ENCODE assay signal across 8 mouse cellular contexts in the genomic region with DNA sequence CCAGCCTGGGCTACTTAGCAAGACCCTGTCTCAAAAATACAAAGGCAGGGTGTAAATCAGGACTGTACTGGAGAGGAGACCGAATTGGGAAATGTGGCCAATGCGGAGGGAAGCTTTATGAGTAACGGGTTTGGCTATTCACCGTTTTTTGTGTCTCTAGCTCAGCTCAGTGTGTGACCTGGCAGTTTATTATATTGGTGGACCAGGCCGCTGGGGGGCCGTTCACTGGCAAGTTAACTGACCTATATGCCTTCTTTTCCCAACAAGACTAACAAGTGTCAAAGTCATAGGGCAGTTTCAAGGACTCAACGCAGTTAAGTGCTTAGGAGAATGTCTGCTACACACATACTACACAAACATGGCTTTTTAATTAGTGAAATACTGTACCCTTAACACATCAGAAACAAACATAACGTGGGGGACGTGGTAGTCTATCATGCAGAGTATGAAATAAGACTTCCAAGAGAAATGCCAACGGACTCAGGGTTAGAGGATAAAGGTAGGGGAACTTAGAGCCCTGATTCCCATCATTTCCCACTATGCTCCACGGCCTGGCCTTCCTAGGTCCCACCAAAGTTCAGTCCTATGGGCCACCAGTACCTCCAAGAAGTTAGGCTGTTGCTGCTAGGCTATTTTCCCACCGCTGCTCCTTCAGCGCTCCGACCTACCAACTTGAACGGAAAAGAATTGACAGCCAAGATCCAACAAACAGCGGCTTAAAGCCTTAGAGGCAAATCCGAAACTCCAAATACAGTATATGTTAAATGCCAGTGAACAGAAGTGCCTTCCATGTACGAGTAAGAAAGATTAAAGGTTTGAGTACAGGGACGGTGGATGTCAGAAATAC. TPM values are rescaled to one million over a fixed set of nuclear protein-coding genes. Genes with fewer than 3 reads are reported as not detected.
DNase-seq lines count a peak whose midpoint lies in the region; ATAC-seq lines count a peak whose summit lies in the region.

No protein-coding gene starts in this region.

- no peaks in the 10 kb centered on the region for H3K27me3 ChIP-seq in kidney, embryonic 15.5 days
- H3K27me3 ChIP-seq in hindbrain, embryonic 14.5 days (ENCODE audit: control insufficient read depth, insufficient read depth, low read length) = no peaks in the 10 kb centered on the region
- H3K27me3 ChIP-seq in midbrain, embryonic 16.5 days (ENCODE audit: control insufficient read depth, insufficient read depth, low read depth, low read length) = no peaks in the 10 kb centered on the region

- 36% methylated on average over 19 of the region's 19 CpGs for WGBS in kidney, embryonic 15.5 days
- 47% methylated on average over 19 of the region's 19 CpGs for WGBS in hindbrain, embryonic 14.5 days
- WGBS in midbrain, embryonic 16.5 days = 42% methylated on average over 19 of the region's 19 CpGs

- peak overlapping the region; percentile 98 for H3K4me3 ChIP-seq in kidney, embryonic 15.5 days (replicated peaks)
- H3K4me3 ChIP-seq in hindbrain, embryonic 14.5 days (replicated peaks; ENCODE audit: low read length) = peak overlapping the region; percentile 94
- peak overlapping the region; percentile 95 for H3K4me3 ChIP-seq in midbrain, embryonic 16.5 days (ENCODE audit: low read depth, low read length)

- peak overlapping the region; percentile 99 for H3K27ac ChIP-seq in kidney, embryonic 15.5 days
- peak overlapping the region; percentile 100 for H3K27ac ChIP-seq in hindbrain, embryonic 14.5 days
- peak overlapping the region; percentile 100 for H3K27ac ChIP-seq in midbrain, embryonic 16.5 days (ENCODE audit: low read length)

- peak overlapping the region; percentile 75 for H3K4me2 ChIP-seq in kidney, embryonic 15.5 days
- H3K4me2 ChIP-seq in hindbrain, embryonic 14.5 days (replicated peaks) = peak overlapping the region; percentile 60
- H3K4me2 ChIP-seq in midbrain, embryonic 16.5 days (ENCODE audit: low read length) = peak overlapping the region; percentile 94

- peak overlapping the region; percentile 98 for H3K9ac ChIP-seq in kidney, embryonic 15.5 days
- peak overlapping the region; percentile 98 for H3K9ac ChIP-seq in hindbrain, embryonic 14.5 days
- H3K9ac ChIP-seq in midbrain, embryonic 16.5 days (ENCODE audit: low read depth, low read length) = peak overlapping the region; percentile 95

- H3K9me3 ChIP-seq in kidney, embryonic 15.5 days (replicated peaks) = no peaks in the 10 kb centered on the region
- no peaks in the 10 kb centered on the region for H3K9me3 ChIP-seq in hindbrain, embryonic 14.5 days (ENCODE audit: control insufficient read depth, low read length)
- H3K9me3 ChIP-seq in midbrain, embryonic 16.5 days (replicated peaks; ENCODE audit: control insufficient read depth, low read length, poor library complexity, severe bottlenecking) = no peaks in the 10 kb centered on the region

- peaks cover 21% of the 10 kb centered on the region for H3K36me3 ChIP-seq in kidney, embryonic 15.5 days
- peaks cover 22% of the 10 kb centered on the region for H3K36me3 ChIP-seq in hindbrain, embryonic 14.5 days (replicated peaks; ENCODE audit: control insufficient read depth, insufficient read depth)
- H3K36me3 ChIP-seq in midbrain, embryonic 16.5 days (ENCODE audit: control insufficient read depth, insufficient read depth, low read length) = peaks cover 5% of the 10 kb centered on the region; the same call in 1 of the 2 replicates

- no peak for DNase-seq in kidney, adult 11 months
- peak; percentile 31 for DNase-seq in c-Kit-positive CD71-positive TER-119-positive erythroid progenitor cells, embryonic 14.5 days (ENCODE audit: low spot score)
- DNase-seq in hindbrain, embryonic 14.5 days (ENCODE audit: low spot score) = no peak
- DNase-seq in urinary bladder, postnatal 25 days (ENCODE audit: low spot score) = no peak
- no peak for DNase-seq in right cerebral cortex, postnatal 4 days
- DNase-seq in gastrocnemius, postnatal 10 days = no peak

- H3K4me1 ChIP-seq in kidney, embryonic 15.5 days = peaks cover 22% of the 10 kb centered on the region
- H3K4me1 ChIP-seq in hindbrain, embryonic 14.5 days (replicated peaks; ENCODE audit: control insufficient read depth, insufficient read depth, low read length) = peaks cover 17% of the 10 kb centered on the region
- H3K4me1 ChIP-seq in midbrain, embryonic 16.5 days (ENCODE audit: control insufficient read depth, insufficient read depth, low read length) = peaks cover 19% of the 10 kb centered on the region

- no peak for ATAC-seq in kidney, embryonic 15.5 days (replicated peaks; ENCODE audit: low FRiP score)
- ATAC-seq in hindbrain, embryonic 14.5 days (ENCODE audit: low FRiP score) = no peak
- no peak for ATAC-seq in midbrain, embryonic 16.5 days

RNA-seq across cellular contexts. Expression of gene Bzw1, which starts 1.1 kb away (rescaled TPM):
- 367 and 397 TPM in 2 replicates for polyA plus RNA-seq in kidney, embryonic 15.5 days (2015; fragmentation: Nextera tagmentation; extraction: Ambion mirVana)
- polyA plus RNA-seq in hindbrain, embryonic 14.5 days (2014; fragmentation: Nextera tagmentation; extraction: Ambion mirVana) = 372 and 407 TPM in 2 replicates
- polyA plus RNA-seq in midbrain, embryonic 16.5 days (2015; fragmentation: Nextera tagmentation; extraction: Ambion mirVana) = 346 and 351 TPM in 2 replicates
- 100 to 1,000 TPM in 1 of 2 experiments, 10 to 100 TPM in 1; 91.1 to 104 TPM for total RNA-seq in gastrocnemius, postnatal 10 days (2021)

RNA-seq across cellular contexts. Expression of gene Clk1, which starts 32.2 kb away (rescaled TPM):
- polyA plus RNA-seq in kidney, embryonic 15.5 days (2015; fragmentation: Nextera tagmentation; extraction: Ambion mirVana) = 185 and 199 TPM in 2 replicates
- 143 and 156 TPM in 2 replicates for polyA plus RNA-seq in hindbrain, embryonic 14.5 days (2014; fragmentation: Nextera tagmentation; extraction: Ambion mirVana)
- 178 and 188 TPM in 2 replicates for polyA plus RNA-seq in midbrain, embryonic 16.5 days (2015; fragmentation: Nextera tagmentation; extraction: Ambion mirVana)
- 10 to 100 TPM; 46.2 to 80.4 TPM for total RNA-seq in gastrocnemius, postnatal 10 days (2021)

RNA-seq across cellular contexts. Expression of gene Nif3l1, which starts 53.3 kb away (rescaled TPM):
- polyA plus RNA-seq in kidney, embryonic 15.5 days (2015; fragmentation: Nextera tagmentation; extraction: Ambion mirVana) = 44.7 and 46.7 TPM in 2 replicates
- polyA plus RNA-seq in hindbrain, embryonic 14.5 days (2014; fragmentation: Nextera tagmentation; extraction: Ambion mirVana) = 50.4 and 51.6 TPM in 2 replicates
- polyA plus RNA-seq in midbrain, embryonic 16.5 days (2015; fragmentation: Nextera tagmentation; extraction: Ambion mirVana) = 56.9 and 57.5 TPM in 2 replicates
- total RNA-seq in gastrocnemius, postnatal 10 days (2021) = 10 to 100 TPM; 10.5 to 11.4 TPM

RNA-seq across cellular contexts. Expression of gene Ppil3, which starts 53.6 kb away (rescaled TPM):
- polyA plus RNA-seq in kidney, embryonic 15.5 days (2015; fragmentation: Nextera tagmentation; extraction: Ambion mirVana) = 52.0 and 58.5 TPM in 2 replicates
- polyA plus RNA-seq in hindbrain, embryonic 14.5 days (2014; fragmentation: Nextera tagmentation; extraction: Ambion mirVana) = 48.7 and 57.8 TPM in 2 replicates
- 49.8 and 50.2 TPM in 2 replicates for polyA plus RNA-seq in midbrain, embryonic 16.5 days (2015; fragmentation: Nextera tagmentation; extraction: Ambion mirVana)
- total RNA-seq in gastrocnemius, postnatal 10 days (2021) = 10 to 100 TPM; 18.7 to 23.1 TPM
